8 mouse cellular contexts compared by ENCODE assay signal in genomic region chr11:96784847-96785246, GRCm38 (mm10). TPM values are rescaled to one million over a fixed set of nuclear protein-coding genes. Genes with fewer than 3 reads are reported as not detected.
DNase-seq lines count a peak whose midpoint lies in the region; TF ChIP-seq lines count a peak whose summit lies in the region.
"Not testable (repeated sequence)": the region's sequence is repeated elsewhere in the genome, so short reads cannot be mapped to it uniquely, and the experiment has no call there.

No protein-coding gene starts in this region.

- not testable (repeated sequence) for H3K79me3 ChIP-seq in C2C12 (ENCODE audit: low read depth)

- 13% methylated on average over 7 of the region's 7 CpGs for WGBS in lung, adult 2 months

- TF ChIP-seq CTCF in C2C12 (IDR thresholded peaks at IDR 0.05; ENCODE audit: control insufficient read depth, insufficient read depth, insufficient read length) = peak; percentile 32
- TF ChIP-seq CTCF in lung, adult 2 months (IDR thresholded peaks at IDR 0.05; ENCODE audit: insufficient read depth, low read length) = peak; percentile 58

- not testable (repeated sequence) for H3K36me3 ChIP-seq in C2C12 (ENCODE audit: control insufficient read depth, insufficient read depth)

- intact Hi-C loops in gastrocnemius, postnatal 14 days (cut with DNase I; ENCODE audit: low total_unique reads) = loop anchor here (5.0 kb wide), 1 partner anchor 72 kb away; no protein-coding TSS in a partner anchor

- peaks cover 14% of the 10 kb centered on the region for H3K79me2 ChIP-seq in C2C12 (ENCODE audit: control insufficient read depth, insufficient read depth)

- H3ac ChIP-seq in C2C12 (ENCODE audit: control insufficient read depth, insufficient read length, low read depth) = not testable (repeated sequence)

- not testable (repeated sequence) for H3K4me1 ChIP-seq in lung, adult 2 months (ENCODE audit: control insufficient read depth, insufficient read depth, low read length)

- peak; percentile 52 for DNase-seq in adrenal gland, adult 8-10 months
- peak; percentile 72 to 76 for DNase-seq in cerebellum, postnatal 36 days
- peak; percentile 62 for DNase-seq in gastrocnemius, postnatal 14 days
- DNase-seq in kidney, adult 9 months = peak; percentile 80
- peak; percentile 77 for DNase-seq in lung, adult 2 months
- peak; percentile 56 for DNase-seq in ovary, postnatal 10 days (ENCODE audit: low spot score)
- peak; percentile 88 for DNase-seq in testis, postnatal 10 days (ENCODE audit: low spot score)

- TF ChIP-seq POLR2A in lung, adult 2 months (IDR thresholded peaks at IDR 0.05; ENCODE audit: borderline replicate concordance, extremely low read depth, low read depth, low read length) = not testable (repeated sequence)

- not testable (repeated sequence) for H3K4me3 ChIP-seq in C2C12 (ENCODE audit: insufficient read depth, poor library complexity, severe bottlenecking); lung, adult 2 months (replicated peaks; ENCODE audit: extremely low read depth, low read depth, low read length)

- not testable (repeated sequence) for H3K27me3 ChIP-seq in C2C12 (ENCODE audit: control insufficient read depth, insufficient read depth, insufficient read length)

RNA-seq across cellular contexts. Expression of gene Cbx1, which starts 4.1 kb away (rescaled TPM):
- polyA plus RNA-seq in C2C12 (2012; fragmentation: generic; extraction: Trizol) = 43.8 TPM
- total RNA-seq in adrenal gland, adult 8-10 months (2022) = 10 to 100 TPM; 63.6 to 80.2 (median 78.0) TPM
- 10 to 100 TPM; 36.4 to 37.5 TPM for total RNA-seq in gastrocnemius, postnatal 14 days (2021)
- polyA plus RNA-seq in lung, adult 2 months (2012; rRNA removed) = 15.3 and 19.0 TPM in 2 replicates

RNA-seq across cellular contexts. Expression of gene Snx11, which starts 7.5 kb away (rescaled TPM):
- 17.6 TPM for polyA plus RNA-seq in C2C12 (2012; fragmentation: generic; extraction: Trizol)
- 10 to 100 TPM; 28.7 to 59.2 (median 36.3) TPM for total RNA-seq in adrenal gland, adult 8-10 months (2022)
- total RNA-seq in gastrocnemius, postnatal 14 days (2021) = 10 to 100 TPM in 1 of 2 experiments, 1 to 10 TPM in 1; 7.7 to 11.0 TPM
- polyA plus RNA-seq in lung, adult 2 months (2012; rRNA removed) = 23.5 and 26.8 TPM in 2 replicates

RNA-seq across cellular contexts. Expression of gene Nfe2l1, which starts 44.9 kb away (rescaled TPM):
- 89.3 TPM for polyA plus RNA-seq in C2C12 (2012; fragmentation: generic; extraction: Trizol)
- total RNA-seq in adrenal gland, adult 8-10 months (2022) = 100 to 1,000 TPM; 460 to 743 (median 603) TPM
- 100 to 1,000 TPM; 241 to 268 TPM for total RNA-seq in gastrocnemius, postnatal 14 days (2021)
- polyA plus RNA-seq in lung, adult 2 months (2012; rRNA removed) = 225 and 264 TPM in 2 replicates
